Mouse (Mus musculus): ENCODE measurements at regions not wholly inside any gene's neighbourhood (a gene's known extent, or its start where the extent isn't known, plus 50 kb on each side); places are given as distances from the start of the nearest gene placed in this dataset.

DNA sequence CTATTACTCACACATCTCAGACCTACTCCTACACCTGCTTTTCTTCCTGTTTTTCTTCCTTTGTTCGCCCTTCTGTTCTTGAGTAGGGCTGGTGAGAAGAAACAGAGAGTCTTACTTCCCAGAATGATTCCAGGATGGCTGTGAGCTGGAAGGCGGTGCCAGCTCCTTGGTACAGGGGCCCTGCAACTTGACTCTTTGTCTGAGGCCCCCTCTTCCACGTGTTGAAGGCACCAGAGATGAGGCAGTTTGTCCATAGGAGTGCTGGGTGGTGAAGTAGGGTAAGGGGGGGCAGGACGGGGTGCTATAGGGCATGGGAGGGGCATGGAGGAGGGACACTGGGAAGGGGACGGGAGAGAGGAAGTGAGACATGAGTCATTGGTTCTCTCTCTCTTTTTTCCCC is 60.8 kb downstream of the Dmrta2 start:
- TF ChIP-seq CTCF (conservative IDR thresholded peaks at IDR 0.05), result no peak
- no peak overlapping the region for H3K4me3 ChIP-seq
- DNase-seq (ENCODE audit: low spot score in 2 of 2), result no peak

DNA sequence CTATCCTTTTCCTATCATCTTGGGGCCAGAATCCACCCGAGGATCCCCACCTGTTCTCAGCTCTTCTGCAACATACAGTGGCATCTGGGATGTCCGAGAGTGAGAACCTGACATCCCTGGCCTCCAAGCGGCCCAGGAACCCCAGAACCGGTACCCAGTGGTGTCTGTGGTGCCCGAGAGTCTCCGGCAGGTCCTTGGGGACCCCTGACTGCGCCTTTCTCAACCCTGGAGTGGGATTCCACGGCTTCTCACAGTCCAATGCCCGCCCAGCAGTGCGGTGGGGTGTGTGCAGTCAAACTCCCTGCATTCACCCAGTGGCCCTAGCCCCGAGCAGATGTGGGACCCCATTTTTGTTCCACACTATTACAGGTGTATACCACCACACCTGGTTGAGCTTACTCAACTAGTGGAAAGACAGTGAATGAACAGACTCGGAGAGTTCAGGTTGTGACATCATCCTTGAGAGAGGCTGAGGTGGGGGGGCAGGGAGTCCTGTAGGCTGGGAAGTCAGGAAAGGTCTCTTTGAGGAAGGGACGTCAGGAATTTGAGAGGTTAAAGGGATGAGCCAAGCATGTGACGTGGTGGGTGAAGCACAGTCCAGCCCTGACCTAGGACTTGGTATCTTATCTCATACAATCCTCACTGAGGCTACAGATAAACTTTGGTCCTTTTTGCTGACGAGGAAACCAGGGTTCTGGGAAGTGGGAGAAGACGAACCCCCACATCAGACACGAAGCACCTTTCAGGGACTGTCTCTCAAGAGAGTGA is 67.2 kb downstream of the Dmrta2 start:
- TF ChIP-seq CTCF (conservative IDR thresholded peaks at IDR 0.05), result no peak
- no peak overlapping the region for H3K27ac ChIP-seq
- no peak overlapping the region for H3K4me3 ChIP-seq
- DNase-seq (ENCODE audit: low spot score in 2 of 2), result no peak

More for the DNA sequence above, 60.8 kb downstream of the Dmrta2 start:
- no peak overlapping the region for H3K27ac ChIP-seq

DNA sequence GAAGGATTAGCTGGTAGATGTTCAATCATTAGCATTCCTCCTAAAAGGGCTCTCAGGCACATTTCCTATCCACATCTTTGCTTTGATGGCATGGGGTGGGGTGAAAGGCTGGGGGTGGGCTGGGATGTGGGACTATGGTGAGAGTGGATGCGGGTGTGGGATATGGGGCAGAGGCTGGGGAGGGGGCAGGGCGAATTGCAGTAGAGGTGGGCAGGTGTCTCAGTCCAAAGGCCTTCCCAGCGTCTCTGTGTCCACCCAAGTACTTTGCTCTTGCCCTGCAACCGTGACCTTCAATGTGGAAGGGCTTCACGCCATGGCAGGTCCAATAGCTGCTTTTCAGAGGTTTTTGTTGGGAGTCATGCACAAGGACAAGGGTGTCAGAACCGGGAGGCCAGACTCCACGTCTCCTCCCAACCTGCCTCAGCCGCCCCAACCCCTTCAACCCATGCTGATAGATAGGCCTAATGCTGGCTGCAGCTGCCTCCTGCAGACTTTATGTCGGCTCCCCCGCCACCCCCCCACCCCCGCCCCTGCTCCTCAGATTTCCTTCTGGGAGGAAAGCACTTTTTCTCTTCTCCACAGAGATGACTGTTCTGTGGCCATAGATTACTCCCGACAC is 67.9 kb downstream of the Dmrta2 start:
- no peak for DNase-seq (ENCODE audit: low spot score in 2 of 2)
- TF ChIP-seq CTCF (conservative IDR thresholded peaks at IDR 0.05), result no peak
- H3K4me3 ChIP-seq, result no peak overlapping the region
- no peak overlapping the region for H3K27ac ChIP-seq

DNA sequence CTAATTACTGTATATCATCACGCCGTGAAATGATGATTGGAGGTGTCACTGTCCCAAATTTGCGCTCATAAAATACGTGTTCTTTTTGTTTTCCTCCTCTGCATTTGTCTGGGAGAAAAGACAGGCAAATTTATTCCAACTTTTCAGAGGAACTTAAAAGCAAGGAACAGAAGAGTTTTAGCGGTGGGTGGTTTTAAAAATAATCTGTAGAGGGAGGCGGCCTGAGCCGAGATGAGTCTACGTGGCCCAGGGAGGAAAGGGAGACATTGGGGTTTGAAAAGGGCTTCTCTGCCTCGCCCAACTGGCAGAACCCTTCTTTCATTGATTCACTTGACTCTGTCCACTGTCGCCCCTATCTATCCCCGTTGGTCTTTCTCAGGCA is 68.4 kb downstream of the Dmrta2 start:
- DNase-seq (ENCODE audit: low spot score in 2 of 2), result no peak
- Histone ChIP-seq H3K4me3 (no peak overlapping the region), H3K27ac (no peak overlapping the region)
- TF ChIP-seq CTCF (conservative IDR thresholded peaks at IDR 0.05), result no peak

DNA sequence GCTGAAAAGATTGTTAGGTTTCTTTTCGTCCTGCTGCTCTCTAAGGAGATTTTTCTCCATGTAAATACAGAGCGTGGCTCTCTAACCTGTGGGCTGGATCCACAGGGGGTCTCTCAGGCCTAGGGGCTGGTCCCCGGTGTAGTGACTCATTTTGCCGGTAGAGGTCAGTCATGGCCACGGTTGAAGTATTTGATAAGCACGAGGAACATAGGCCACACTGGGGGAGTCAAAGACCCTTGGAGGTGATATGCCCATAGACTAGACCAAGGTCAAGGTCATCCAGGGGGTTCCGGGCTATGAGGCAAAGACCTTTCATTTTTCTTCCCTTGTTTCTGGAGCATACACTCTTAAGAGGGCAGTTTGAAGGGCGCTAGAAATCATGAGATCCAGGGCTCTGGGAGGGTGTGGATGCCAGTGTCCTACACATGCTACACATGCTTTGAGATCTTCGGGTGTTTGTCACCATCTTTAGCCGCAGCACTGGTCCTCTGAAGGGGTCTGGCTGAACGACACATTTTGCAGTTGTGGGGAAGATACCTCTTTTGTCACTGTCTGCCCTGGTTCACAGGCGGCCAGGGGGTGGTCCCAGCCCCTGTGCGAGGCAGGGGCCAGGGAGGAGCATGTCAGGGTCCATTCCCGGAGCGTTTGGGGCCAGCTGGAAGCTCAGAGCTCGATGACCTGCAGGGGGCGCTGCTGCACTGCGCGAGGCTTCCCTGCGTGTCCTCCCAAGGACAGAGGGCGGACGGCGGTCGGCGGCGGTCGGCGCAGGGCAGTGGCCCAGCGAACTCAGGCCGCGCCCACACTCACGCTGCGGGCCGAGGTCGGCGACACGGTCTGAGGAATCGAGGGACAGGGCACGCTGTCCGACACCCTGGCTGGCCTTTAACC is 72.8 kb downstream of the Dmrta2 start:
- DNase-seq (ENCODE audit: low spot score in 2 of 2), result peak; percentile 74 to 90
- peak; percentile 82 for TF ChIP-seq CTCF (conservative IDR thresholded peaks at IDR 0.05)
- H3K4me3 ChIP-seq, result peak overlapping the region; percentile 65
- H3K27ac ChIP-seq, result peak overlapping the region; percentile 86

DNA sequence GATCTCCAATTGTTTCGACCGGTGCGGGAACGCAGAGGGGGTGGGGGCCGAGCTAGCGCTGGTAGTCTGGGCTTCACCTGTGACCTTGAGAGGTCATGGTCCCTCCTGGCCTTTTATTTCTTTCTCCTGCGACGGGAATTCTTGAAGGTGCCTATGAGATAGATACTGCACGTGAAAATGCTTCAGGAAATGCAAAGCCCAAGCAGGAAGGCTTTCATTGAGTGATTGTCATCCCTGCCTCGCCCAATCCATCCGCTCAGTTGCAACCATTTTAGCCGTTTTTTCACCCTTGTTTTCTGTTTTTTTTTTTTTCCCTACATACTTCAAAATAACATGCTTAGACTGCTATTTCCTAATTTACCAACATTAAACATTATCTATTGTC is 73.4 kb downstream of the Dmrta2 start:
- H3K27ac ChIP-seq, result peak overlapping the region; percentile 86
- DNase-seq (ENCODE audit: low spot score in 2 of 2), result no peak
- H3K4me3 ChIP-seq, result peak overlapping the region; percentile 65
- no peak for TF ChIP-seq CTCF (conservative IDR thresholded peaks at IDR 0.05)

DNA sequence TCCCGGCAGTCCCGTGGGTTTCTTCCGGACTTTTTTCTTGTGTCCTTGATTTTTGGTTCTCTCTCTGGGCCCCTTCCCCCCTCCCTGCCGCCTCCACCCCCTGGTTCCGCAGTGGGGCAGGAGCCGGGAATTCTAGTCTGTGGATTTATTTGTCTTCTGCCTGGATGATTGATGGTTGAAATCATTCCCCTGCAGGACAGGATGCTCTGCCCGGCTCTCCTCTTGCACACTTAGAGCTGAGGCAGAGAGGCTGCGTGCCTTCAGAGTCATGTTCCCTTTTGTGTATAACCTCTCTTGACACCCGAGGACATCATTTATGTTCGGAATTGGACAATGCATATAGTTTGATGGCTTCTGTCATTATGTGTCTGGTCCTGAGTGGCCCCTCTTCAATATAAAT is 74.0 kb downstream of the Dmrta2 start:
- Histone ChIP-seq H3K4me3 (no peak overlapping the region), H3K27ac (no peak overlapping the region; the same call in 1 of the 2 replicates)
- TF ChIP-seq CTCF (conservative IDR thresholded peaks at IDR 0.05), result no peak
- no peak for DNase-seq (ENCODE audit: low spot score in 2 of 2)

DNA sequence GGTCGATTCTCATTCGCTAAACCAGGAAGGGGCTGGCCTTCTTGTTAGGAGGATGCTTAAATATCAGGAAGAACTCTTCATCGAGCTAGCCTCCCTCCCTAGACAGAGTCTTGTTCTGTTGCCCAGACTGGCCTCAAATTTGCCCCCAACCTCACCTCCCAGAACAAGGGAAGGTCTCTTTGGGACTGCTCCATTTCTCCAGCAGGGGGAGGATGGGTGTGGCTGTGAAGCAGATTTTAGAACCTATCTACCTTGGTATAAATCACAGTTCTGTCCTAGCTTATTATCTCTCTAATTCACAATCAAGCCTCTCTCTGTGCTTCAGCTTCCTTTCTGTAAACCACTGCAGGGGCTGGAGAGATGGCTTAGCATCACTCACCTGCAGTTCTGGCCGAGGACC is 75.1 kb downstream of the Dmrta2 start:
- Histone ChIP-seq H3K27ac (no peak overlapping the region), H3K4me3 (no peak overlapping the region)
- DNase-seq (ENCODE audit: low spot score in 2 of 2), result no peak
- peak; percentile 64 for TF ChIP-seq CTCF (conservative IDR thresholded peaks at IDR 0.05)

DNA sequence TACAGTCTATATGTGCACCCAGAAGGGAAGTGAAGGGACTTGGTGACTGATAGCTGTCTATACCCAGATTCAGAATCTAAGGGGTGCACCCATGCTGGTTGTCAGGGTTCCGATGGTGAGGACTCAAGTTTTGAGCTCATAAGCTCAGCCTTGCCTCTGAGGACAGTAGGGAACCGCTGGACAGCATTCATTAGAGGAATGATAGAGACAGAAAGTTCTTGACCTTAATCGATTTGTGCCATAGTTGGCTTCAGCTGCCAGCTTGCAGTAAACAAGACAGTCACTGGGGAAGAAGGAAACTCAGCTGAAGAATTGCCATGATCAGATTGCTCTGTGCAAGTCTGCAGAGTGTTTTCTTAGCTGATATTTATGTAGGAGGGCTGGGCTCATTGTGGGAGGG is 96.0 kb downstream of the Dmrta2 start:
- no peak for DNase-seq (ENCODE audit: low spot score in 2 of 2)
- H3K27ac ChIP-seq, result no peak overlapping the region
- no peak overlapping the region for H3K4me3 ChIP-seq
- TF ChIP-seq CTCF (conservative IDR thresholded peaks at IDR 0.05), result no peak

DNA sequence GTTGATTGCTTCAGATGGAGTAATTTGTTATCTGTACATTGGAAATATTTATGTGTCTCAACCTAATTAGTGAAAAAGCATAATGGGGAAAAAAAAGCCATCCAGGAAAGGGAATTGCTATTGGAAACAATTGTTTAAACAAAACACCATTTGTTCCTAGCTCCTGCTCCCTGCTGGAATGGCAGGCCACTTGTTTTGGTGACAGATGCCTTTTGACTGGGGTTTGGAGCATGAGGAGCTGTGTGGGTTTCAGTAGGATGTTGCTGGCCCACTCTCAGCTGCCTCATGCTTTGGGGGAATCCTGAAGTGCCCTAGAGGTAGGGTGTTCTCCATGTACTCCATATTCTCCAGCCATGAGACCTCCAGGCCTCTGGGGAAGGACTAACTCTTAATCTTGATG is 105.5 kb downstream of the Dmrta2 start:
- no peak overlapping the region for H3K4me3 ChIP-seq
- peak; percentile 32 to 34 for DNase-seq (ENCODE audit: low spot score in 2 of 2)
- no peak overlapping the region for H3K27ac ChIP-seq
- TF ChIP-seq CTCF (conservative IDR thresholded peaks at IDR 0.05), result no peak

DNA sequence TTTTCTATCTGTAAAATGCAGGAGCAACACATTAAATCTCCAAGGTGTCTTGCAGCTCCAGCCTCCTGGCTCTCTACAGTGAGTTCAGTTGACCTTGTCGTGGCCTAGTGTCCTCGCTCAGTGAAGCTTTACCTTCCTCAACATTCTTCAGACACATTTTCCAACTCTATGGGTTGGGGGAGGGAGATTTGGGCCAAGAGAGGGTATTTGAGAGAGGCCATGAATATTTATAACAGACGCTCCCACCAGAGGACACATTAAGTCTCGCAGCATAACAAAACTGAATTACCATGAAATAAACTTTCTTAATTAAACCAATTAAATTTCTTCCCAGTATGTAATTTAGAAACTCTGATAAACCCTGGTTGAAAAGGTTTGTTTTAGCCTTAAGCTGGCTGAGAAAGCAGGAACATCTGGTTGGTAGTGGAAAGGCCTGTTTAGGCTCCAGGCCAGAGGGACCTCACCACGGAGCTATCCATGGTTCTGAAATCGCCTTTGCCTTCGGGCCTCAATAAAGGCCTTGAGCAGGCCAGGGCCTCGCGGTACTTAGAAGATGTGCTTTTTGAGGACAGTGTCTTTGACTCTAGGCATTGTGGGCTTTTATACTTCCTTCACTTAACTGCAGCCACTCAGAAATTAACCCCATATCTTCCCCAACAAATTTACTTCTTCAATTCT is 109.9 kb downstream of the Dmrta2 start:
- DNase-seq (ENCODE audit: low spot score in 2 of 2), result no peak
- TF ChIP-seq CTCF (conservative IDR thresholded peaks at IDR 0.05), result no peak
- Histone ChIP-seq H3K4me3 (no peak overlapping the region), H3K27ac (no peak overlapping the region)

DNA sequence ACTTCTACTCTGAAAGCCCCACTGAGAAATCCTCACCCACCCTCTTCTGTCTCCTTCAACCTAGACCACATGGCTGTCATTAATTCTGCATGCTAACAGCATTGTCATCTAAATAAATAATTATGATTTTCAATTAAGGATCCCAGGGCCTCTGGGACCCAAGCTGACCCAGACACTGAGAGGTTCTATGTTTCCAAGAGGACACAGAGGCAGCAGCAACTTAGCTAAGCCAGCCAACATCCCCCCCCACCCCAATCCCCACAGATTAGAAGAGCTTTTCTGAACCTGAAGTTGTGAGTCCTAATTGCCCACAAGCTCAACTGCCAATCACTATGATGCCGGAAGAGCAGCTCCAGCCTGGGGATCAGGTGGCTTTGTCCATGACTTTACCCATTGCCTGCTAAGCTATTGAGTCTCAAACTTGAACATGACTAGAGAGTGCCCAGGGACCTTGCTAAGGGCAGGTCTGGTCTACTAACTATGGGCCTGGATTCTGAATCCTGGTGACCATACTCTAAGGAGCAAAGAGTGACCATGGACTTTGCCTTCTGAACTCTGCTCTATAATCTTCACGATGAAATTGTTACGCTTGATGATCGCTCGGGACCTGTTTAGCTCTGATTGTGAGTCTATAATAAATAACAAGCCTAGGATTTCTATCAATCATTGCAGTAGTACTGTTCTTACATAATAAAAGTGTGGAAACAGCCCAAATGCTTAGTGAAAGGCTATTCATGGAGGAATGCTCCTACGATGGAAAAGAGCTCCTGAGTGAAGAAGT is 115.4 kb downstream of the Dmrta2 start:
- no peak for DNase-seq (ENCODE audit: low spot score in 2 of 2)
- Histone ChIP-seq H3K27ac (no peak overlapping the region), H3K4me3 (no peak overlapping the region)
- TF ChIP-seq CTCF (conservative IDR thresholded peaks at IDR 0.05), result no peak
